Mouse (Mus musculus) kidney, embryonic 15.5 days (tissue): Measurements from ENCODE around the gene Lipc. TPM values are rescaled to one million over a fixed set of nuclear protein-coding genes. Genes with fewer than 3 reads are reported as not detected.

Experiments used
- ATAC-seq: fragments of 200-750 bp; cut with Nextera tagmentation; replicated peaks from 2 replicates; pipeline ENCODE4 v1.8.0; 2017; ENCODE audit warnings: moderate TSS enrichment; ENCODE audit not compliant: low FRiP score
- H3K27ac ChIP-seq: fragments of 300-500 bp; sonication (generic); 2 replicates; pipeline ENCODE4 v1.5.1; 2015; ENCODE audit warnings: mild to moderate bottlenecking, inconsistent platforms
- H3K27me3 ChIP-seq: fragments of 300-500 bp; sonication (generic); 2 replicates; pipeline ENCODE4 v1.6.1; 2015; ENCODE audit warnings: inconsistent platforms
- H3K36me3 ChIP-seq: fragments of 300-500 bp; sonication (generic); 2 replicates; pipeline ENCODE4 v1.6.1; 2015; ENCODE audit warnings: inconsistent platforms
- H3K4me1 ChIP-seq: fragments of 300-500 bp; sonication (generic); 2 replicates; pipeline ENCODE4 v1.6.1; 2015; ENCODE audit warnings: inconsistent platforms
- H3K4me2 ChIP-seq: fragments of 300-500 bp; sonication (generic); 2 replicates; pipeline ENCODE4 v1.6.1; 2015; ENCODE audit warnings: moderate library complexity, mild to moderate bottlenecking, inconsistent platforms
- H3K4me3 ChIP-seq: fragments of 300-500 bp; sonication (generic); replicated peaks from 2 replicates; pipeline ENCODE4 v1.5.1; 2015; ENCODE audit warnings: mild to moderate bottlenecking, inconsistent platforms
- H3K9ac ChIP-seq: fragments of 300-500 bp; sonication (generic); 2 replicates; pipeline ENCODE4 v1.6.1; 2015; ENCODE audit warnings: mild to moderate bottlenecking, inconsistent platforms
- H3K9me3 ChIP-seq: fragments of 300-500 bp; sonication (generic); replicated peaks from 2 replicates; pipeline ENCODE4 v1.6.1; 2016; ENCODE audit warnings: inconsistent platforms
- WGBS: fragments of 180-500 bp; shearing (Covaris S2); methylation state at CpG from one replicate; pipeline ENCODE4 v1.1.7; 2015; ENCODE audit warnings: mixed read lengths; 5-methylcytosine and 5-hydroxymethylcytosine counted together
- polyA plus RNA-seq: library from polyadenylated mRNA; unstranded; fragments of >200 nt; fragmentation: Nextera tagmentation; extraction: Ambion mirVana; gene quantifications from 2 replicates; pipeline ENCODE4 v1.2.1, GENCODE M21; 2015

Gene Lipc
- polyA plus RNA-seq, 1 experiment from 2014 or later, result 1.1 TPM

DNA sequence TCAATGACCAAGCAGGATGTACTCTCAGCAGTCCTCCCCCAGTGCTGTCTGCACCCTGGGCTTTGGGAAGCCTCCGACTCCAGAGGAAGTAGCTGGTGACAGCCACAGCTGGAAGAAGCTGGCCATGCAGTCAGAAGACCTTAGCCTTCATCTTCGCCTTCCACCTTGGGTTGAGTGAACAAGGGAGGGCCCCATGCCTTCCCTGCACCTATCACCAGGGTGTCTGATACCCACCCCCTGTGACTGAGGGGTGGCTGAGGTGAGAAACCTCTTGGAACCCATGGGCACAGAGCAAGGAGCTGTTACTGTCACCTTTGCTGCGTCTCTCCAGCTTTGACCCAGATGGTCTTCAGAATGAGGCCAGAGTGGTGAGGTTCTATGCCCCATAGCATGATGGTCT is 150.3 kb downstream of the Lipc start:
- no peaks in the 10 kb centered on the region for H3K36me3 ChIP-seq
- no peak overlapping the region for H3K4me3 ChIP-seq
- 0 out of 2 replicates have a peak, but pooled peaks cover 6% of the 10 kb centered on the region for H3K4me1 ChIP-seq
- no peak overlapping the region for H3K27ac ChIP-seq
- no peak for ATAC-seq
- 80% methylated on average over 3 of the region's 3 CpGs for WGBS
- H3K9me3 ChIP-seq, result no peaks in the 10 kb centered on the region
- no peak overlapping the region for H3K9ac ChIP-seq
- no peak overlapping the region for H3K4me2 ChIP-seq
- no peaks in the 10 kb centered on the region for H3K27me3 ChIP-seq

- Histone ChIP-seq H3K9me3 (no peaks in the 10 kb centered on the region), H3K4me1 (0 out of 2 replicates have a peak, but pooled peaks cover 6% of the 10 kb centered on the region), H3K36me3 (no peaks in the 10 kb centered on the region), H3K27me3 (no peaks in the 10 kb centered on the region), H3K4me3 (no peak overlapping the region), H3K4me2 (no peak overlapping the region), H3K9ac (no peak overlapping the region), H3K27ac (no peak overlapping the region)
- 59% methylated on average over 8 of the region's 8 CpGs for WGBS
- no peak for ATAC-seq
These were observed 151.3 kb downstream of the Lipc start for GRCm38 (mm10) chr9:70800588-70801315.

- WGBS, result 66% methylated on average over 2 of the region's 2 CpGs
- Histone ChIP-seq H3K4me2 (no peak overlapping the region), H3K27ac (no peak overlapping the region), H3K4me1 (peaks cover 4% of the 10 kb centered on the region; the same call in 1 of the 2 replicates), H3K9ac (no peak overlapping the region), H3K27me3 (no peaks in the 10 kb centered on the region), H3K36me3 (no peaks in the 10 kb centered on the region), H3K9me3 (no peaks in the 10 kb centered on the region), H3K4me3 (no peak overlapping the region)
- ATAC-seq, result no peak
These were observed 156.6 kb downstream of the Lipc start for GRCm38 (mm10) chr9:70795439-70795757.

- H3K4me3 ChIP-seq, result no peak overlapping the region
- no peak overlapping the region for H3K4me2 ChIP-seq
- H3K4me1 ChIP-seq, result peaks cover 4% of the 10 kb centered on the region; the same call in 1 of the 2 replicates
- H3K9me3 ChIP-seq, result no peaks in the 10 kb centered on the region
- no peaks in the 10 kb centered on the region for H3K27me3 ChIP-seq
- WGBS, result 62% methylated on average over 15 of the region's 15 CpGs
- no peak overlapping the region for H3K9ac ChIP-seq
- no peak for ATAC-seq
- H3K36me3 ChIP-seq, result no peaks in the 10 kb centered on the region
- no peak overlapping the region for H3K27ac ChIP-seq
These were observed 157.2 kb downstream of the Lipc start for GRCm38 (mm10) chr9:70794643-70795438.

DNA sequence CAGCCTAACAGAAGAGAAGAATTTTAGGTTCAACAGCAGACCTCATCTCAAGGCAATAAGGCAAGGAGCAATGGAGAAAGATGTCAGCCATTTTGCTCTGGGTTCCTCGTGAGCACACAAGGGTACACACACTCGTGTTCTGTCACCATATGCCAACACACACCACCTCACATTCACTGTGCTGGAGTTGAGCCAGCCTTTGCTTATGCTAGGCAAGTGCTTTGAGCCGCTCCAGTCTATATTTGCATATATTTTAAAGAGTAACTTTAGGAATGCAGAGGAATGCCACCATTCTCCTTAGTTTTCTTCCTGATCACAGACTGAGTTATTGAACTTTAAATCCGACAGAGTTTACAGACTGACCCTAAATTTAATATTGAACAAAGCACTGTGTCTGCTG is 161.4 kb downstream of the Lipc start:
- Histone ChIP-seq H3K4me2 (no peak overlapping the region), H3K36me3 (no peaks in the 10 kb centered on the region; the same call in 1 of the 2 replicates), H3K9ac (no peak overlapping the region), H3K4me1 (peaks cover 10% of the 10 kb centered on the region; the same call in 1 of the 2 replicates), H3K4me3 (no peak overlapping the region), H3K27me3 (no peaks in the 10 kb centered on the region), H3K9me3 (no peaks in the 10 kb centered on the region), H3K27ac (no peak overlapping the region)
- 79% methylated on average over 4 of the region's 4 CpGs for WGBS
- no peak for ATAC-seq

GRCm38 (mm10) chr9:70788705-70789104 is 163.3 kb downstream of the Lipc start:
- WGBS, result 79% methylated on average over 7 of the region's 7 CpGs
- H3K4me3 ChIP-seq, result no peak overlapping the region
- no peak overlapping the region for H3K27ac ChIP-seq
- no peak overlapping the region for H3K4me2 ChIP-seq
- no peaks in the 10 kb centered on the region for H3K9me3 ChIP-seq
- no peak for ATAC-seq
- H3K36me3 ChIP-seq, result no peaks in the 10 kb centered on the region; the same call in 1 of the 2 replicates
- H3K9ac ChIP-seq, result no peak overlapping the region
- peaks cover 6% of the 10 kb centered on the region; the same call in 1 of the 2 replicates for H3K4me1 ChIP-seq
- H3K27me3 ChIP-seq, result no peaks in the 10 kb centered on the region

- Histone ChIP-seq H3K27me3 (no peaks in the 10 kb centered on the region), H3K4me3 (no peak overlapping the region), H3K9me3 (no peaks in the 10 kb centered on the region), H3K4me1 (peaks cover 6% of the 10 kb centered on the region; the same call in 1 of the 2 replicates), H3K27ac (no peak overlapping the region), H3K36me3 (peaks cover 29% of the 10 kb centered on the region), H3K4me2 (no peak overlapping the region), H3K9ac (no peak overlapping the region)
- 38% methylated on average over 3 of the region's 3 CpGs for WGBS
- no peak for ATAC-seq
These were observed 169.8 kb downstream of the Lipc start for GRCm38 (mm10) chr9:70782191-70782590.

GRCm38 (mm10) chr9:70775517-70775916 is 176.5 kb downstream of the Lipc start:
- H3K9ac ChIP-seq, result no peak overlapping the region
- H3K4me1 ChIP-seq, result no peaks in the 10 kb centered on the region
- no peak overlapping the region for H3K4me3 ChIP-seq
- WGBS, result 93% methylated on average over 2 of the region's 2 CpGs
- H3K9me3 ChIP-seq, result no peaks in the 10 kb centered on the region
- H3K36me3 ChIP-seq, result peaks cover 51% of the 10 kb centered on the region
- no peak for ATAC-seq
- no peak overlapping the region for H3K27ac ChIP-seq
- H3K27me3 ChIP-seq, result no peaks in the 10 kb centered on the region
- no peak overlapping the region for H3K4me2 ChIP-seq

- WGBS, result 92% methylated on average over 5 of the region's 5 CpGs
- no peak overlapping the region for H3K4me2 ChIP-seq
- H3K4me1 ChIP-seq, result no peaks in the 10 kb centered on the region
- H3K4me3 ChIP-seq, result no peak overlapping the region
- no peaks in the 10 kb centered on the region for H3K27me3 ChIP-seq
- no peak for ATAC-seq
- no peak overlapping the region for H3K9ac ChIP-seq
- no peaks in the 10 kb centered on the region for H3K9me3 ChIP-seq
- 0 out of 2 replicates have a peak overlapping the region, but pooled peaks have one; percentile 3 for H3K27ac ChIP-seq
- H3K36me3 ChIP-seq, result peaks cover 71% of the 10 kb centered on the region
These were observed 191.1 kb downstream of the Lipc start for GRCm38 (mm10) chr9:70760974-70761373.

GRCm38 (mm10) chr9:70751504-70752222 is 200.4 kb downstream of the Lipc start:
- H3K4me3 ChIP-seq, result no peak overlapping the region
- H3K9me3 ChIP-seq, result no peaks in the 10 kb centered on the region
- H3K36me3 ChIP-seq, result peaks cover 53% of the 10 kb centered on the region
- WGBS, result 89% methylated on average over 3 of the region's 3 CpGs
- no peak overlapping the region for H3K9ac ChIP-seq
- H3K27ac ChIP-seq, result no peak overlapping the region
- H3K27me3 ChIP-seq, result no peaks in the 10 kb centered on the region
- no peak for ATAC-seq
- H3K4me1 ChIP-seq, result no peaks in the 10 kb centered on the region
- H3K4me2 ChIP-seq, result no peak overlapping the region
